Mouse (Mus musculus): Measurements from ENCODE around the gene Lamb2.

GRCm38 (mm10) chr9:108489702-108490558 is 10.4 kb downstream of the Lamb2 start:
- TF ChIP-seq CTCF (IDR thresholded peaks at IDR 0.05; ENCODE audit: low read depth) (no peak), EP300 (optimal IDR thresholded peaks at IDR 0.05) (no peak)

Data from stomach, postnatal 0 days (tissue).